Mouse (Mus musculus) hindbrain, embryonic 11.5 days (tissue): ENCODE measurements at regions not wholly inside any gene's neighbourhood (a gene's known extent, or its start where the extent isn't known, plus 50 kb on each side); places are given as distances from the start of the nearest gene placed in this dataset.

Experiments used
- ATAC-seq: fragments of 200-750 bp; cut with Nextera tagmentation; 2 replicates; pipeline ENCODE4 v1.8.0; 2017; ENCODE audit warnings: mild to moderate bottlenecking, moderate TSS enrichment, moderate library complexity; ENCODE audit not compliant: low FRiP score
- DNase-seq: peaks from one replicate; pipeline ENCODE4 v3.0.0-alpha.2; 2015; ENCODE audit warnings: low spot score
- H3K27ac ChIP-seq: fragments of 300-500 bp; sonication (generic); 2 replicates; pipeline ENCODE4 v1.5.1; 2014; ENCODE audit warnings: mild to moderate bottlenecking, low read depth, low read length
- H3K27me3 ChIP-seq: fragments of 300-500 bp; sonication (generic); 2 replicates; pipeline ENCODE4 v1.6.1; 2014; ENCODE audit warnings: mild to moderate bottlenecking, low read length, moderate library complexity, mixed read lengths; ENCODE audit not compliant: control insufficient read depth, insufficient read depth
- H3K36me3 ChIP-seq: fragments of 300-500 bp; sonication (generic); 2 replicates; pipeline ENCODE4 v1.6.1; 2014; ENCODE audit warnings: mild to moderate bottlenecking, low read length, moderate library complexity, mixed read lengths; ENCODE audit not compliant: control insufficient read depth, insufficient read depth
- H3K4me1 ChIP-seq: fragments of 300-500 bp; sonication (generic); replicated peaks from 2 replicates; pipeline ENCODE4 v1.6.1; 2014; ENCODE audit warnings: low read length, mixed read lengths; ENCODE audit not compliant: control insufficient read depth, insufficient read depth
- H3K4me2 ChIP-seq: fragments of 300-500 bp; sonication (generic); replicated peaks from 2 replicates; pipeline ENCODE4 v1.6.1; 2014; ENCODE audit warnings: mild to moderate bottlenecking, low read depth, low read length
- H3K4me3 ChIP-seq: fragments of 300-500 bp; sonication (generic); 2 replicates; pipeline ENCODE4 v1.5.1; 2014; ENCODE audit warnings: low read depth, low read length
- H3K9ac ChIP-seq: fragments of 300-500 bp; sonication (generic); 2 replicates; pipeline ENCODE4 v1.6.1; 2014; ENCODE audit warnings: low read depth, low read length
- H3K9me3 ChIP-seq: fragments of 300-500 bp; sonication (generic); 2 replicates; pipeline ENCODE4 v1.6.1; 2016; ENCODE audit warnings: low read length; ENCODE audit not compliant: control insufficient read depth
- WGBS: fragments of 180-500 bp; shearing (Covaris S2); extraction: QIAGEN DNeasy Blood & Tissue Kit; methylation state at CpG from one replicate; pipeline ENCODE4 v1.1.7; 2014; 5-methylcytosine and 5-hydroxymethylcytosine counted together

- 2% methylated on average over 9 of the region's 9 CpGs for WGBS
- Histone ChIP-seq H3K4me1 (peaks cover 9% of the 10 kb centered on the region), H3K4me2 (peak overlapping the region; percentile 9), H3K9ac (no peak overlapping the region; the same call in 1 of the 2 replicates), H3K4me3 (no peak overlapping the region), H3K27me3 (no peaks in the 10 kb centered on the region), H3K36me3 (no peaks in the 10 kb centered on the region), H3K27ac (peak overlapping the region; percentile 97), H3K9me3 (no peaks in the 10 kb centered on the region)
- ATAC-seq (no peak), DNase-seq (peak; percentile 49)
Observed at GRCm38 (mm10) chr2:116976951-116977503, 98.5 kb downstream of the Tmco5 start.

DNA sequence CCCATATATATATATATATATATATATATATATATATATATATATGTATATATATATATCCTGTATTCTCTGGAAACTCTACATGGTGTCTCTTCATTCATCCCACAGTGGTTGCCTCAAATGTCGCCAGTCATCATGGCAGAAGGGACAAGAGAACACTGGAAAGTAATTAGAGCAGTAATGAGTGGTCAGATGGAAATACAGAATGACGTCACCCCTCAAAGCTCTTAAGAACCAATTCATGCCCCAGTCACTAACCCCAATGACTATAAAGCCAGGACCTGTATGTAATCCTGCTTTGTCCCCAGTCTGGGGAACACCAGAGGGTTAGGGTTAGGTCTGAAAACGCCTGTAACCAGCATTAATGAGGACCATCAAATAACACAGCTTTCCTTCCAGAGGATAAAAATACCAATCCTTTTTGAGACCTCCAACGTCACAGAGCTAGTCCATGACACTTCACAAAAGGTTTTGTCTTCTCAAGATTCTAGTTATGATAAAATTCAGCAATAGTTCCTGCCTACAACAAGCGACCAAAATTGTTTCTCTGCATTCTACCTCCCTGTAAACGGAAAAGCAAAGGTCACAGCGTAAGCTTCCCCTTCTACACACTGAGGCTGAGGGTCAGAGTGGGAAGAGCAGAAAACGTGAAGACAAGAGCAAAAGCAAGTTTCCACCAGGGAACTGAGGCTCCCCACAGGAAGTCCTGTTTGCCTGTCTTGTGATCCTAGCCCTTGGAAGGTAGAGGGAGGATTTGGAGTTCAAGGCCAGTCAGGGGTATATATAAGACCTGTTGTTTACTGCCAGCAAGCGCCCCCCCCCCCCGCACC lies 99.5 kb downstream of the Tmco5 start:
- Histone ChIP-seq H3K9ac (no peak overlapping the region), H3K4me1 (peaks cover 4% of the 10 kb centered on the region; the same call in 1 of the 2 replicates), H3K4me3 (no peak overlapping the region), H3K9me3 (no peaks in the 10 kb centered on the region), H3K27ac (no peak overlapping the region), H3K36me3 (no peaks in the 10 kb centered on the region), H3K4me2 (no peak overlapping the region), H3K27me3 (no peaks in the 10 kb centered on the region)
- DNase-seq (peak; percentile 18), ATAC-seq (no peak)
- WGBS, result 51% methylated on average over 10 of the region's 10 CpGs

DNA sequence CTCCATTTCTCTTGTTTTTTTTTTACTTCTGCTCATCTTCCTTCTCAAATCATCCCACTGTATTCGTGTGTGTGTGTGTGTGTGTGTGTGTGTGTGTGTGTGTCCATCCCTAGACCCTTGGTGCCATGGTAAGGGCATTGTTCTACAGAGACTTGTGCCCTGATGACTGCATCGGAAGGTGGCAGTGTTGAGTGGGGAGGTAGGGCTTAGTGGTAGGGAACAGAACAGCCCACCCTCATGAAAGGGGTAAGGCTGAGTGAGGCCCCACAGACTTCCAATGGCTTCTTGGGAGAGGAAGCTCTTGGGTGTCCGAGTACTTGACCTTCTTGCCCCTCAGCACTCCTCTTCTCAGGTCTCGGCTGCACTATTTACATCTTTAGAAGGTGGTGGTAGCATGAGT lies 100.3 kb downstream of the Tmco5 start:
- ATAC-seq (no peak), DNase-seq (no peak)
- WGBS, result 50% methylated on average over 4 of the region's 4 CpGs
- no peak overlapping the region for H3K4me2 ChIP-seq
- H3K27ac ChIP-seq, result no peak overlapping the region
- no peak overlapping the region for H3K4me3 ChIP-seq
- H3K4me1 ChIP-seq, result peaks cover 4% of the 10 kb centered on the region; the same call in 1 of the 2 replicates
- no peaks in the 10 kb centered on the region for H3K9me3 ChIP-seq
- no peaks in the 10 kb centered on the region for H3K27me3 ChIP-seq
- no peak overlapping the region for H3K9ac ChIP-seq
- no peaks in the 10 kb centered on the region for H3K36me3 ChIP-seq

DNA sequence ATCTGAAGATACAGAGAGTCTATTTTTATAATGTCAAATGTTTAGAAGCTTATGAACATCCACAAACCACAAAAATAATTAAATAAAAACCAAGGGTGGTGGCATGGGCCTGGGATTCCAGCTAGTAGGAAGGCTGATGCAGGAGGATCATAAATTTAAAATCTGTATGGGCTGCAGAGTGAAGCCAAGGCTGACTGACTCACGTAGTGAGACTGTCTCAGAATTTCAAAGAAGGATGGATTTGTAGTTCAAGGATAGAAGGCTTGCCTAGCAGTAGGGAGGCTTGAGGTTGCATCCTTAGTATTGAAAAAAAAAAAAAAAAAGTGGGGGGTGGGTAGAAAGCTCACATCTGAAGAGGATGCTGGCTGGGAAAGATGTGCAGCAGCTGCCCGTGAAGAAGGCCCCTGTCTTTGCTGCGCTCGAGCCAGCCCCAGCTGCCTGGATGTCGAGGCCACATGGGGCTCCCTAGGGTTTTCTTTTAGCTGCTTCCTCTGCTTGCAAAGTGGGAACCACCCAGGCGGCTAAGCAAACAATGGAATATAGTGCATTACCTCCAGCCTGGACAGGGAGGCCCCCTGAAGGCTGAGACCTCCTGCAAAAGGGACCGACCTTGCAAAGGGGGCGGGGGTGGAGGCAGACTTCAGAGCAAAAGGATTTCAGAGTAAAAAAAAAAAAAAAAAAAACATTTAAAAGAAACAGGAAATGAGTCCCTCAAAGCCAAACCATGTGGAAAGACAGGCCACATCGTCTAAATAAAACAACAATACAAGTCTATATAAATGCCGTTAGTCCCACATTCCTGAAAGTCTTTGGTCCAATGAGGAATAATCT lies 101.3 kb downstream of the Tmco5 start:
- H3K4me3 ChIP-seq, result no peak overlapping the region
- DNase-seq (peak; percentile 71), ATAC-seq (peak; percentile 37)
- H3K36me3 ChIP-seq, result no peaks in the 10 kb centered on the region
- no peaks in the 10 kb centered on the region for H3K27me3 ChIP-seq
- 0 out of 2 replicates have a peak overlapping the region, but pooled peaks have one; percentile 36 for H3K9ac ChIP-seq
- under 1% methylated on average over 10 of the region's 10 CpGs for WGBS
- H3K27ac ChIP-seq, result peak overlapping the region; percentile 48
- no peaks in the 10 kb centered on the region for H3K9me3 ChIP-seq
- no peaks in the 10 kb centered on the region; the same call in 1 of the 2 replicates for H3K4me1 ChIP-seq
- no peak overlapping the region; the same call in 1 of the 2 replicates for H3K4me2 ChIP-seq

DNA sequence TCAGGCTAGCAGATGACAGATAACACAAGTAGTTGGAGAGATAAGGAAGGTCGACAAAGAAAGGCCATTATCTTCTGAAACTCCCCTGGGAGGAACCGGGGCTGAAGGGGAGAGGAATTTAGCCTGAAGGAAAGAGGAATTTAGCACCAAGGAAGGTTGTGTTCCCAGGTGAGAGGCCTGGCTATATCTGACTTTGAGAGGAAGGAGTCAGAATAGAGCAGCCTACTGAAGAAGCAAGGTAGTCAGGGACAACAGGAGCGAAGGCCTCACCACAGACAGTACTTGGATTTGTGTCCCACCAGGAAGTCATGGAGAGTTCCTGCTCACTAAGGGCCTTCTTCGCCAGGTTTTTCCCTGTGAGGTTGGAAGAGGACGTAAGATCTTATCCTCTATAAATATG lies 102.2 kb downstream of the Tmco5 start:
- Histone ChIP-seq H3K27me3 (no peaks in the 10 kb centered on the region), H3K9me3 (no peaks in the 10 kb centered on the region), H3K36me3 (no peaks in the 10 kb centered on the region), H3K4me2 (no peak overlapping the region), H3K9ac (no peak overlapping the region), H3K27ac (0 out of 2 replicates have a peak overlapping the region, but pooled peaks have one; percentile 17), H3K4me1 (no peaks in the 10 kb centered on the region; the same call in 1 of the 2 replicates), H3K4me3 (no peak overlapping the region)
- no peak for ATAC-seq
- DNase-seq, result peak; percentile 28
- WGBS, result 28% methylated on average over 5 of the region's 5 CpGs

GRCm38 (mm10) chr2:116983351-116983750 lies 104.9 kb downstream of the Tmco5 start:
- Histone ChIP-seq H3K4me3 (no peak overlapping the region), H3K27me3 (no peaks in the 10 kb centered on the region), H3K4me1 (no peaks in the 10 kb centered on the region; the same call in 1 of the 2 replicates), H3K4me2 (no peak overlapping the region), H3K27ac (no peak overlapping the region), H3K9me3 (no peaks in the 10 kb centered on the region), H3K36me3 (no peaks in the 10 kb centered on the region), H3K9ac (no peak overlapping the region)
- WGBS, result 92% methylated on average over 5 of the region's 5 CpGs
- DNase-seq (no peak), ATAC-seq (no peak)

GRCm38 (mm10) chr2:116983821-116984351 lies 105.4 kb downstream of the Tmco5 start:
- Histone ChIP-seq H3K27ac (no peak overlapping the region), H3K4me3 (no peak overlapping the region), H3K27me3 (no peaks in the 10 kb centered on the region), H3K36me3 (no peaks in the 10 kb centered on the region), H3K4me2 (no peak overlapping the region), H3K9ac (no peak overlapping the region), H3K4me1 (no peaks in the 10 kb centered on the region; the same call in 1 of the 2 replicates), H3K9me3 (no peaks in the 10 kb centered on the region)
- DNase-seq, result no peak
- no peak for ATAC-seq
- WGBS, result 71% methylated on average over 10 of the region's 10 CpGs

- DNase-seq, result no peak
Observed at GRCm38 (mm10) chr2:116984597-116984996, 106.1 kb downstream of the Tmco5 start.

More at GRCm38 (mm10) chr2:116984597-116984996, 106.1 kb downstream of the Tmco5 start:
- H3K27ac ChIP-seq, result no peak overlapping the region
- no peak overlapping the region for H3K9ac ChIP-seq
- no peaks in the 10 kb centered on the region; the same call in 1 of the 2 replicates for H3K4me1 ChIP-seq
- no peak for ATAC-seq
- H3K4me3 ChIP-seq, result no peak overlapping the region
- H3K27me3 ChIP-seq, result no peaks in the 10 kb centered on the region
- no peaks in the 10 kb centered on the region for H3K9me3 ChIP-seq
- no peak overlapping the region for H3K4me2 ChIP-seq
- WGBS, result 83% methylated on average over 3 of the region's 3 CpGs
- no peaks in the 10 kb centered on the region for H3K36me3 ChIP-seq
